Mouse (Mus musculus) hindbrain, embryonic 15.5 days (tissue): ENCODE measurements around the gene B3gnt8. TPM values are rescaled to one million over a fixed set of nuclear protein-coding genes. Genes with fewer than 3 reads are reported as not detected.

ENCODE experiments used
- ATAC-seq: fragments of 200-750 bp; cut with Nextera tagmentation; 2 replicates; pipeline ENCODE4 v1.8.0; 2017; ENCODE audit warnings: low read depth, moderate number of reproducible peaks, moderate TSS enrichment; ENCODE audit not compliant: low FRiP score
- H3K27ac ChIP-seq: fragments of 300-500 bp; sonication (generic); replicated peaks from 2 replicates; pipeline ENCODE4 v1.5.1; 2015; ENCODE audit warnings: mild to moderate bottlenecking, inconsistent platforms
- H3K27me3 ChIP-seq: fragments of 300-500 bp; sonication (generic); 2 replicates; pipeline ENCODE4 v1.6.1; 2015; ENCODE audit warnings: control low read depth, inconsistent platforms
- H3K36me3 ChIP-seq: fragments of 300-500 bp; sonication (generic); 2 replicates; pipeline ENCODE4 v1.6.1; 2015; ENCODE audit warnings: control low read depth, inconsistent platforms
- H3K4me1 ChIP-seq: fragments of 300-500 bp; sonication (generic); replicated peaks from 2 replicates; pipeline ENCODE4 v1.6.1; 2015; ENCODE audit warnings: control low read depth, inconsistent platforms
- H3K4me2 ChIP-seq: fragments of 300-500 bp; sonication (generic); 2 replicates; pipeline ENCODE4 v1.6.1; 2015; ENCODE audit warnings: moderate library complexity, mild to moderate bottlenecking, inconsistent platforms
- H3K4me3 ChIP-seq: fragments of 300-500 bp; sonication (generic); 2 replicates; pipeline ENCODE4 v1.5.1; 2015; ENCODE audit warnings: mild to moderate bottlenecking, inconsistent platforms
- H3K9ac ChIP-seq: fragments of 300-500 bp; sonication (generic); 2 replicates; pipeline ENCODE4 v1.6.1; 2015; ENCODE audit warnings: inconsistent platforms
- H3K9me3 ChIP-seq: fragments of 300-500 bp; sonication (generic); 2 replicates; pipeline ENCODE4 v1.6.1; 2016; ENCODE audit warnings: control low read depth, inconsistent platforms
- WGBS: fragments of 180-500 bp; shearing (Covaris S2); methylation state at CpG from one replicate; pipeline ENCODE4 v1.1.7; 2015; 5-methylcytosine and 5-hydroxymethylcytosine counted together
- polyA plus RNA-seq: library from polyadenylated mRNA; unstranded; fragments of >200 nt; fragmentation: Nextera tagmentation; extraction: Ambion mirVana; gene quantifications from 2 replicates; pipeline ENCODE4 v1.2.1, GENCODE M21; 2015

Gene B3gnt8
- polyA plus RNA-seq, 1 experiment from 2014 or later: 0.89 TPM

- H3K4me2 ChIP-seq: no peak overlapping the region
- peaks cover 41% of the 10 kb centered on the region for H3K27me3 ChIP-seq
- ATAC-seq: no peak
- no peak overlapping the region for H3K4me3 ChIP-seq
- H3K9ac ChIP-seq: no peak overlapping the region
- H3K4me1 ChIP-seq: peaks cover 43% of the 10 kb centered on the region
- WGBS: 71% methylated on average over 7 of the region's 7 CpGs
- no peaks in the 10 kb centered on the region for H3K36me3 ChIP-seq
- H3K27ac ChIP-seq: no peak overlapping the region
- no peaks in the 10 kb centered on the region for H3K9me3 ChIP-seq
Measured at GRCm38 (mm10) chr7:25683474-25684180, 57.2 kb downstream of the B3gnt8 start.

- H3K27ac ChIP-seq: no peak overlapping the region
- no peaks in the 10 kb centered on the region for H3K36me3 ChIP-seq
- no peaks in the 10 kb centered on the region for H3K9me3 ChIP-seq
- no peak overlapping the region for H3K9ac ChIP-seq
- peaks cover 47% of the 10 kb centered on the region for H3K27me3 ChIP-seq
- ATAC-seq: no peak
- no peak overlapping the region for H3K4me2 ChIP-seq
- 83% methylated on average over 6 of the region's 6 CpGs for WGBS
- peaks cover 53% of the 10 kb centered on the region for H3K4me1 ChIP-seq
- H3K4me3 ChIP-seq: no peak overlapping the region
Measured at GRCm38 (mm10) chr7:25684659-25685058, 58.2 kb downstream of the B3gnt8 start.

Other genes with a start within 250 kb of the B3gnt8 start
- 9.9 and 11.0 TPM in 2 replicates for gene Lipe, start 227.9 kb upstream of the B3gnt8 start, polyA plus RNA-seq
- 1.2 and 1.3 TPM in 2 replicates for gene Cxcl17, start 213.8 kb upstream of the B3gnt8 start, polyA plus RNA-seq
- 0.99 and 1.0 TPM in 2 replicates for gene Ceacam1, start 149.1 kb upstream of the B3gnt8 start, polyA plus RNA-seq
- 0.08 and 0.12 TPM in 2 replicates for gene Ceacam2, start 86.8 kb upstream of the B3gnt8 start, polyA plus RNA-seq
- 0.18 TPM in 1 of 2 replicates, not detected in the other for gene Erich4, start 10.8 kb upstream of the B3gnt8 start, polyA plus RNA-seq
- 46.5 and 48.5 TPM in 2 replicates for gene Dmac2, start 7.2 kb upstream of the B3gnt8 start, polyA plus RNA-seq
- gene Bckdha, start 32.3 kb downstream of the B3gnt8 start, polyA plus RNA-seq: 43.6 and 44.9 TPM in 2 replicates
- gene Exosc5, start 32.5 kb downstream of the B3gnt8 start, polyA plus RNA-seq: 39.3 and 41.8 TPM in 2 replicates
- gene Tmem91, start 48.5 kb downstream of the B3gnt8 start, polyA plus RNA-seq: 65.6 and 72.7 TPM in 2 replicates
- 41.1 and 42.8 TPM in 2 replicates for gene B9d2, start 54.1 kb downstream of the B3gnt8 start, polyA plus RNA-seq
- 0.84 and 0.87 TPM in 2 replicates for gene Tgfb1, start 60.3 kb downstream of the B3gnt8 start, polyA plus RNA-seq
- 30.9 and 40.9 TPM in 2 replicates for gene Ccdc97, start 92.4 kb downstream of the B3gnt8 start, polyA plus RNA-seq
- 42.2 and 43.7 TPM in 2 replicates for gene Hnrnpul1, start 128.1 kb downstream of the B3gnt8 start, polyA plus RNA-seq
- 22.5 and 23.1 TPM in 2 replicates for gene Axl, start 162.1 kb downstream of the B3gnt8 start, polyA plus RNA-seq
- gene Cyp2s1, start 190.3 kb downstream of the B3gnt8 start, polyA plus RNA-seq: 3.2 and 3.3 TPM in 2 replicates